ENCODE assay signal across 27 mouse cellular contexts in genomic region chr10:43096614-43097013, GRCm38 (mm10).
A peak's percentile ranks its signal among the peaks of the same experiment; 100 is the strongest.
DNase-seq lines count a peak whose midpoint lies in the region; ATAC-seq and TF ChIP-seq lines count a peak whose summit lies in the region.
"Had no signal": no experiment of that assay in that cellular context is flagged by ENCODE, and none has a peak within 500 bp of the region (broad histone marks: within the 10 kb centered on the region; RNA-seq: fewer than 3 reads in every experiment).

No protein-coding gene starts in this region.

- no peak for DNase-seq in frontal cortex, postnatal 10 days (ENCODE audit: low spot score in 2 of 2)
- DNase-seq in layer of hippocampus, adult 2 months (ENCODE audit: low spot score in 2 of 2): peak in 1 of 2 experiments; percentile 50
- DNase-seq in layer of hippocampus, postnatal 10 days (ENCODE audit: low spot score in 2 of 2): no peak
- DNase-seq in left cerebral cortex, adult 2 months (ENCODE audit: extremely low spot score in 1 of 2, low spot score in 2 of 2): no peak
- no peak for DNase-seq in left cerebral cortex, adult 11 months (ENCODE audit: low spot score)
- DNase-seq in brain, adult 2 months (ENCODE audit: low read depth, low spot score): peak; percentile 64
- DNase-seq: adrenal gland, adult 8-10 months; adrenal gland, postnatal 14 days; adrenal gland, postnatal 36 days; B cell, adult 2 months; cerebellum, adult 11 months; cerebellum, adult 18-20 months; cerebellum, adult 8-10 months; cerebellum, adult 9-11 months; cerebellum, postnatal 14 days; cerebellum, postnatal 36 days; embryo, embryonic 11 days had no signal

- H3K27ac ChIP-seq in layer of hippocampus, adult 2 months: peak overlapping the region; percentile 88
- peak overlapping the region; percentile 36; the same call in 1 of the 2 replicates for H3K27ac ChIP-seq in left cerebral cortex, adult 2 months
- H3K27ac ChIP-seq: embryonic facial prominence, embryonic 13.5 days; embryonic facial prominence, embryonic 15.5 days; forebrain, embryonic 12.5 days had no signal

- H3K4me3 ChIP-seq in layer of hippocampus, adult 2 months: no peak overlapping the region
- no peak overlapping the region for H3K4me3 ChIP-seq in left cerebral cortex, adult 2 months
- H3K4me3 ChIP-seq: embryonic facial prominence, embryonic 13.5 days; embryonic facial prominence, embryonic 15.5 days; erythroblast, embryonic 14.5 days; forebrain, embryonic 10.5 days; forebrain, embryonic 12.5 days had no signal

- intact Hi-C loops in left cerebral cortex, adult 2 months (cut with DNase I): no loop called here

- no peak for TF ChIP-seq CTCF in layer of hippocampus, adult 2 months (conservative IDR thresholded peaks at IDR 0.05)
- no peak for TF ChIP-seq CTCF in left cerebral cortex, adult 2 months (IDR thresholded peaks at IDR 0.05)

- ATAC-seq in frontal cortex, adult (ENCODE audit: low TSS enrichment): 0 out of 2 replicates have a peak, but pooled peaks have one; percentile 6
- ATAC-seq: activated CD4-positive, CD25-positive, alpha-beta regulatory T cell, adult 4 months; CD4-positive, CD25-positive, alpha-beta regulatory T cell, adult 4 months; forebrain, embryonic 14.5 days; Patski had no signal
